Mouse (Mus musculus): ENCODE data around the gene Ppig.

- TF ChIP-seq CTCF (IDR thresholded peaks at IDR 0.05; ENCODE audit: control insufficient read depth, insufficient read depth, insufficient replicate concordance, low read depth, low read length) (no peak), POLR2A (IDR thresholded peaks at IDR 0.05; ENCODE audit: control insufficient read depth, low read depth, low read length) (no peak)
These were observed 51.0 kb downstream of the Ppig start for GRCm38 (mm10) chr2:69773331-69773730.

Measured in testis, adult 2 months (tissue).